Mouse (Mus musculus): Measurements from ENCODE around the gene Pnmal2.

DNA sequence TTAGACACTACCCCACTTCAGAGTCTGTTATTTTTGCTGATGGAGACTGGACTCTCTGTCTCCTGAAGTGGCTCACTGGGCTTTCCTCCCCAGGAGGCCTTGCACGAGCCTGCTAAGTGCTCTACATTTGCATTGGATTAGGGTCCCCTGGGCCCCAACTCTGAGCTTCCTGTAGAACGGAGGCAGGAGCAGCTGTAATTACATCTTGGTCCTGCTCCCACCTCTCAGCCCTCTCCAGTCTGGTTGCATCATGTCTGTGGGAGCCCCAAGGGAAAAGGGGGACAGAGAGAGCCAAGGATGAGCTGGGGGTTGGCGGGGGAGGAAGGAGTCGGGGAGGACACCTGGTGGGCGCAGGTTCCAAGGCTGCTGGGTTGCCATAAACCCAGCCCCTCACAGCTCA lies 44.0 kb upstream of the Pnmal2 start:
- no peak for TF ChIP-seq POLR2A (IDR thresholded peaks at IDR 0.05; ENCODE audit: low read depth, low read length)
- no peak for TF ChIP-seq CTCF (IDR thresholded peaks at IDR 0.05; ENCODE audit: extremely low read depth, insufficient read depth, insufficient read length, insufficient replicate concordance)
